Mouse (Mus musculus) midbrain, embryonic 14.5 days (tissue): ENCODE measurements at regions not wholly inside any gene's neighbourhood (a gene's known extent, or its start where the extent isn't known, plus 50 kb on each side); places are given as distances from the start of the nearest gene placed in this dataset.
A peak's percentile ranks its signal among the peaks of the same experiment; 100 is the strongest.

ENCODE experiments used
- ATAC-seq: fragments of 200-750 bp; cut with Nextera tagmentation; 2 replicates; pipeline ENCODE4 v1.8.0; 2017; ENCODE audit warnings: moderate number of reproducible peaks, moderate library complexity; ENCODE audit not compliant: low FRiP score, low TSS enrichment
- DNase-seq: peaks from one replicate; pipeline ENCODE4 v3.0.0-alpha.2; 2015
- H3K27ac ChIP-seq: fragments of 300-500 bp; sonication (generic); replicated peaks from 2 replicates; pipeline ENCODE4 v1.5.1; 2014; ENCODE audit warnings: mild to moderate bottlenecking, low read depth, low read length, moderate library complexity
- H3K27me3 ChIP-seq: fragments of 300-500 bp; sonication (generic); 2 replicates; pipeline ENCODE4 v1.6.1; 2014; ENCODE audit warnings: low read length, control low read depth, mixed read lengths; ENCODE audit not compliant: control insufficient read depth, insufficient read depth
- H3K36me3 ChIP-seq: fragments of 300-500 bp; sonication (generic); 2 replicates; pipeline ENCODE4 v1.6.1; 2014; ENCODE audit warnings: low read length, control low read depth; ENCODE audit not compliant: control insufficient read depth, insufficient read depth
- H3K4me1 ChIP-seq: fragments of 300-500 bp; sonication (generic); 2 replicates; pipeline ENCODE4 v1.6.1; 2014; ENCODE audit warnings: mild to moderate bottlenecking, antibody characterized with exemption, low read length, control low read depth; ENCODE audit not compliant: control insufficient read depth, insufficient read depth
- H3K4me2 ChIP-seq: fragments of 300-500 bp; sonication (generic); 2 replicates; pipeline ENCODE4 v1.6.1; 2014; ENCODE audit warnings: mild to moderate bottlenecking, low read length, moderate library complexity
- H3K4me3 ChIP-seq: fragments of 300-500 bp; sonication (generic); replicated peaks from 2 replicates; pipeline ENCODE4 v1.5.1; 2014; ENCODE audit warnings: low read depth, low read length
- H3K9ac ChIP-seq: fragments of 300-500 bp; sonication (generic); replicated peaks from 2 replicates; pipeline ENCODE4 v1.6.1; 2014; ENCODE audit warnings: mild to moderate bottlenecking, low read length, moderate library complexity
- H3K9me3 ChIP-seq: fragments of 300-500 bp; sonication (generic); 2 replicates; pipeline ENCODE4 v1.6.1; 2016; ENCODE audit warnings: low read length, control low read depth, mixed read lengths; ENCODE audit not compliant: control insufficient read depth
- WGBS: fragments of 180-500 bp; shearing (Covaris S2); extraction: QIAGEN DNeasy Blood & Tissue Kit; methylation state at CpG from one replicate; pipeline ENCODE4 v1.1.7; 2014; 5-methylcytosine and 5-hydroxymethylcytosine counted together

- no peak overlapping the region for H3K9ac ChIP-seq
- H3K27ac ChIP-seq: no peak overlapping the region
- ATAC-seq (no peak), DNase-seq (no peak)
- WGBS: 85% methylated on average over 3 of the region's 3 CpGs
- no peak overlapping the region for H3K4me3 ChIP-seq
- H3K27me3 ChIP-seq: no peaks in the 10 kb centered on the region
- no peaks in the 10 kb centered on the region for H3K36me3 ChIP-seq
- H3K4me2 ChIP-seq: no peak overlapping the region
- H3K4me1 ChIP-seq: no peaks in the 10 kb centered on the region
- H3K9me3 ChIP-seq: no peaks in the 10 kb centered on the region
Observed at GRCm38 (mm10) chr1:161602150-161602549, 107.7 kb downstream of the Tnfsf18 start.

DNA sequence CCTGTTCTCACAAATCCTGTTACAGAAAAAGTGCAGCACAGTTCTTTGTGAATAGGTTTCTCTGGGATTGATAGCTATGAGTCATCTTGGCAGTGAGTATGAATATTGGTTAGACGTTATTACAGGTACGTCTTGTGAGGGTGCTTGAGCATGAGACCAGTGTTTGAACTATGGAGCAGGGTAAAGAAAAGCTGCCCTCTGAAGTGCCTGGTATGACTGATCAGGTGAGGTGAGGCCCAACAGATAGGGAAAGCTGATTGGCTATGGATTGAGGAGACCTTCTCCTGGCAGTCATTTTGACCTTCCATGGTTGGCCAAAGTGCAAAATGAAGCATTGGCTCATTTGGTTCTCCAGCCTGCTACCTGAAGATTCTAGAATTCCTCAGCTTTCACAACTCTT lies 106.7 kb downstream of the Tnfsf18 start:
- Histone ChIP-seq H3K27ac (no peak overlapping the region), H3K27me3 (no peaks in the 10 kb centered on the region), H3K4me3 (no peak overlapping the region), H3K9ac (no peak overlapping the region), H3K36me3 (no peaks in the 10 kb centered on the region), H3K9me3 (no peaks in the 10 kb centered on the region), H3K4me2 (no peak overlapping the region), H3K4me1 (no peaks in the 10 kb centered on the region)
- 97% methylated on average over 2 of the region's 2 CpGs for WGBS
- ATAC-seq: no peak
- no peak for DNase-seq

DNA sequence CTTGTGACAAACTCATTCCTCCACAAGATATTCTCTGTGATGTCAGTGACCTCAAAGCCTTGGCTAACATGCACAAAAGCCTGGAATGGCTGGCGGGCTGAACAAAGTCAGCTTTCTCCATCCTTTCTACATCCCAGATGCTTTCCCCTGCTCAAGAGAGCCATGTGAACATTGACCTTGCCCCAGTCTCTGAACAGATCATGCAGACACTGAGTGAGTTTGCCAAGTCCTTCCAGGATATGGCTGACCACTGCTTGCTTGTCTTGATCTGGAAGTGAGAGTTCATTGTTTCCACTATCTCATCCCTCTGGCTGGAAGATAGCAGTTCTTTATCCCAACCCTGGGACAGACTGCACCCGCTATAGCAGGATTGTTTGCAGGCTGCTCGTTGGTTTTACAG lies 103.7 kb downstream of the Tnfsf18 start:
- no peak for ATAC-seq
- no peak overlapping the region for H3K4me3 ChIP-seq
- WGBS: 90% methylated on average over 3 of the region's 3 CpGs
- no peak overlapping the region for H3K27ac ChIP-seq
- no peak overlapping the region for H3K4me2 ChIP-seq
- no peak for DNase-seq
- H3K27me3 ChIP-seq: no peaks in the 10 kb centered on the region
- no peaks in the 10 kb centered on the region for H3K4me1 ChIP-seq
- no peaks in the 10 kb centered on the region for H3K36me3 ChIP-seq
- no peaks in the 10 kb centered on the region for H3K9me3 ChIP-seq
- no peak overlapping the region for H3K9ac ChIP-seq

DNA sequence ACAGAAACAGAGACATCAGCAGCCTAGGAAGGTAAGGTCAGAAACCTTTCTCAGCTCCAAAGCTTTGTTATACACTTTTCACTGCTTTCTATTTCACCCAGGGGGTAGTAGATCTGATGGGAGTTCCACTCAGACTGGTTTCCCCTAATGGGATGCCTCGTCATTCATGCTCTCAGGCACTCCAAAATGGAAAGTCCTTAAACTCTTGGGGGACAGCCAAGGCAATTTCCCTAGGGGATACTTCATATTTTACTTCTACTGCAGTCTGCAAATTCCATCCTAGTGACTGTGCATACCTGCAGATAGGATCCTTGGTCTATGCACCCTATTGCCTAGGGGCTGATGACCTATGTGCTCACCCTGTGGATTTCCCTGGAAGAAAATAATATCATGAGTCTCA lies 82.1 kb downstream of the Tnfsf18 start:
- DNase-seq (no peak), ATAC-seq (no peak)
- H3K27me3 ChIP-seq: no peaks in the 10 kb centered on the region
- H3K27ac ChIP-seq: no peak overlapping the region
- no peaks in the 10 kb centered on the region for H3K9me3 ChIP-seq
- no peak overlapping the region for H3K4me2 ChIP-seq
- no peaks in the 10 kb centered on the region for H3K4me1 ChIP-seq
- H3K9ac ChIP-seq: no peak overlapping the region
- H3K4me3 ChIP-seq: no peak overlapping the region
- no peaks in the 10 kb centered on the region for H3K36me3 ChIP-seq
- WGBS: 79% methylated on average over 1 of the region's 1 CpGs

DNA sequence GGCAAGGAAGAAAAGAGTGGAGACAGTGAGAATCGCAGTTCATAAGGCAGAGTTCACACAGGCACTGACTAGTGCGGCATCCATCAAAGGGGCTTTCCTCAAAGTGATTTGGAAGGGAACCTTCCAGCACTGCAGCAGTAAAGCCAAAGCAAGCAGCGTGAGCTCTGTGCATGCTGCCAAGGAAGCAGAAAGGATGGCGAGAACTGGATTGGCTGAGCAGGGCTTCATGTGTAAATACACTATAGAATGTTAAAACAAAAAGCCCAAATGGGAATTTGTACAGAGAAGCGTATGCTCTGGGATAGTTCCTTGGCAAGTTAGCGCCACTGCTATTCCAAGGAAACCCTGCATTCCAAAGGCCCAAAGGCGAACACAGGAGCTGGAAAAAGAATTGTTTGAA lies 81.5 kb downstream of the Tnfsf18 start:
- peak; percentile 39 for DNase-seq

DNA sequence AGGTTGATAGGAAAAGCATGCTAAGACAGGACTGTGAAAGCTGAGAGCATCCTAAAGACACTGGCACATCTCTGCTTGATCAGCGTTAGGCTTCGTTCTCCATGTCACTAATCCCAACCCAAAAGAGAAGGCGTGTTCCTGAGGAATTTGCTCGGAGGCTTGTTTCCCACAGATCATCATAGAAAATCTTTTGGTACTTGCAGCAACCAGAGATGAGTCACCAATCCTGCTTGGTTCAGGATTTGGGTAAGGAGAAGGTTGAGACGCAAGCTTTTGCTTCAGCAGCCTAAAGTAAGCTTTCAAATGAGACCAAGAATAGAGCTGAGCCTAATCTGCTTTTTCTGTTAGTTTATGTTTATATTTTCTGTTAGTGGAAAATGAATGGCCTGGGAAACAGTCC lies 80.7 kb downstream of the Tnfsf18 start:
- Histone ChIP-seq H3K4me3 (no peak overlapping the region), H3K27me3 (no peaks in the 10 kb centered on the region), H3K36me3 (no peaks in the 10 kb centered on the region), H3K27ac (no peak overlapping the region), H3K4me2 (no peak overlapping the region), H3K4me1 (no peaks in the 10 kb centered on the region), H3K9ac (no peak overlapping the region), H3K9me3 (no peaks in the 10 kb centered on the region)
- ATAC-seq: no peak
- 89% methylated on average over 5 of the region's 5 CpGs for WGBS
- no peak for DNase-seq

More for the DNA sequence above, 81.5 kb downstream of the Tnfsf18 start:
- H3K9ac ChIP-seq: no peak overlapping the region
- no peak overlapping the region for H3K4me3 ChIP-seq
- H3K4me1 ChIP-seq: no peaks in the 10 kb centered on the region
- no peak overlapping the region for H3K4me2 ChIP-seq
- ATAC-seq: no peak
- H3K36me3 ChIP-seq: no peaks in the 10 kb centered on the region
- no peaks in the 10 kb centered on the region for H3K9me3 ChIP-seq
- H3K27ac ChIP-seq: no peak overlapping the region
- WGBS: 71% methylated on average over 7 of the region's 7 CpGs
- no peaks in the 10 kb centered on the region for H3K27me3 ChIP-seq

- Histone ChIP-seq H3K4me1 (no peaks in the 10 kb centered on the region), H3K27ac (no peak overlapping the region), H3K27me3 (no peaks in the 10 kb centered on the region), H3K4me3 (no peak overlapping the region), H3K9me3 (no peaks in the 10 kb centered on the region), H3K4me2 (no peak overlapping the region), H3K9ac (no peak overlapping the region), H3K36me3 (no peaks in the 10 kb centered on the region)
- ATAC-seq (no peak), DNase-seq (no peak)
- WGBS: 86% methylated on average over 3 of the region's 3 CpGs
Observed at GRCm38 (mm10) chr1:161570762-161571161, 76.3 kb downstream of the Tnfsf18 start.

GRCm38 (mm10) chr1:161567826-161568225 lies 73.4 kb downstream of the Tnfsf18 start:
- Histone ChIP-seq H3K4me3 (no peak overlapping the region), H3K9ac (no peak overlapping the region), H3K27me3 (no peaks in the 10 kb centered on the region), H3K36me3 (no peaks in the 10 kb centered on the region), H3K4me1 (no peaks in the 10 kb centered on the region), H3K27ac (no peak overlapping the region), H3K9me3 (no peaks in the 10 kb centered on the region), H3K4me2 (no peak overlapping the region)
- DNase-seq: no peak
- no peak for ATAC-seq

DNA sequence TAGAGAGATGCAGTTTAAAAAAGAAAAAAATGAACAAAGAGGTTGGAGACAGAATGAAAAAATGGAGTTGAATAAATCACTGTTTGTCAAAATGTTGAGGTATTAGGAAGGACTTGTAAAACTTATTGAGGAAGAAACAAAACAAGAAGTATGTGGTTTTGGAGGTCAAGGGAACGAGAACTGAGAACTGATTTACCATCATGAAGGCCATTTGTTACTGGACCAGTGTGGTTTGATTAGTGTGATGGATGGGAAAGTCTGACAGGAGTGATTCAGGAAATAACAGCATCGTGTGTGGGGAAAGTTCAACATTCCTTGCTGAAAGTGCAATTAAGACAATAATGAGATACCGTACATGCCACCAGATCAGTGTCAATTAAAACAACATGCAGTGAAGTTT lies 65.9 kb downstream of the Tnfsf18 start:
- Histone ChIP-seq H3K4me3 (no peak overlapping the region), H3K4me2 (no peak overlapping the region), H3K4me1 (no peaks in the 10 kb centered on the region), H3K27ac (no peak overlapping the region), H3K36me3 (no peaks in the 10 kb centered on the region), H3K9ac (no peak overlapping the region), H3K9me3 (no peaks in the 10 kb centered on the region), H3K27me3 (no peaks in the 10 kb centered on the region)
- ATAC-seq: no peak
- DNase-seq: no peak
- WGBS: 86% methylated on average over 3 of the region's 3 CpGs
